ENCODE assay signal across 25 mouse cellular contexts in genomic region chr1:89080371-89080770, GRCm38 (mm10). TPM values are rescaled to one million over a fixed set of nuclear protein-coding genes. Genes with fewer than 3 reads are reported as not detected.
A peak's percentile ranks its signal among the peaks of the same experiment; 100 is the strongest.
DNase-seq lines count a peak whose midpoint lies in the region; ATAC-seq and TF ChIP-seq lines count a peak whose summit lies in the region.
"Had no signal": no experiment of that assay in that cellular context is flagged by ENCODE, and none has a peak within 500 bp of the region (broad histone marks: within the 10 kb centered on the region; RNA-seq: fewer than 3 reads in every experiment).

No protein-coding gene starts in this region.

- no peak for ATAC-seq in heart, embryonic 13.5 days (ENCODE audit: extremely low read depth, insufficient number of reproducible peaks, low FRiP score, low TSS enrichment)
- ATAC-seq: forebrain, embryonic 14.5 days; forebrain, postnatal 0 days; hindbrain, postnatal 0 days; inflammation-experienced regulatory T-cells, adult 6 months had no signal

- 77% methylated on average over 8 of the region's 8 CpGs for WGBS in heart, embryonic 13.5 days
- 67% methylated on average over 8 of the region's 8 CpGs for WGBS in kidney, adult 2 months

- H3K4me2 ChIP-seq in heart, embryonic 13.5 days, result no peak overlapping the region
- H3K4me2 ChIP-seq: embryonic facial prominence, embryonic 12.5 days; embryonic facial prominence, embryonic 15.5 days had no signal

- DNase-seq in heart, adult 18-20 months, result no peak
- DNase-seq in kidney, adult 2 months, result no peak
- DNase-seq in kidney, adult 8-10 months, result no peak
- peak; percentile 2 for DNase-seq in urinary bladder, postnatal 14 days (ENCODE audit: low spot score)
- DNase-seq in urinary bladder, adult 2 months (ENCODE audit: low spot score), result no peak
- no peak for DNase-seq in adipocyte (ENCODE audit: low spot score)
- DNase-seq: B cell, adult 2 months; cerebellum, adult 11 months; cerebellum, adult 2 months; cerebellum, adult 9-11 months; cerebellum, postnatal 25 days; forebrain, postnatal 0 days; gastrocnemius, adult 2 months; gastrocnemius, postnatal 14 days had no signal

- H3K9ac ChIP-seq in heart, embryonic 13.5 days, result 0 out of 2 replicates have a peak overlapping the region, but pooled peaks have one; percentile 33
- H3K9ac ChIP-seq: embryonic facial prominence, embryonic 12.5 days; embryonic facial prominence, embryonic 15.5 days; forebrain, postnatal 0 days had no signal

- TF ChIP-seq POLR2A in kidney, adult 2 months (IDR thresholded peaks at IDR 0.05; ENCODE audit: low read depth, low read length), result no peak

- no peak overlapping the region for H3K27ac ChIP-seq in heart, embryonic 13.5 days (replicated peaks)
- H3K27ac ChIP-seq in kidney, adult 2 months (ENCODE audit: insufficient read depth, low read depth, low read length), result peak overlapping the region; percentile 33
- H3K27ac ChIP-seq: embryonic facial prominence, embryonic 12.5 days; embryonic facial prominence, embryonic 15.5 days; gastrocnemius, adult 2 months; heart, adult 2 months; heart, embryonic 10.5 days; hindbrain, postnatal 0 days had no signal

- H3K4me1 ChIP-seq in heart, embryonic 13.5 days, result peaks cover 75% of the 10 kb centered on the region
- peaks cover 31% of the 10 kb centered on the region for H3K4me1 ChIP-seq in kidney, adult 2 months (ENCODE audit: control insufficient read depth, insufficient read depth, low read length)

- no peaks in the 10 kb centered on the region for H3K9me3 ChIP-seq in heart, embryonic 13.5 days
- H3K9me3 ChIP-seq: embryonic facial prominence, embryonic 12.5 days; embryonic facial prominence, embryonic 15.5 days; heart, embryonic 10.5 days had no signal

- H3K36me3 ChIP-seq in heart, embryonic 13.5 days, result peaks cover 4% of the 10 kb centered on the region; the same call in 1 of the 2 replicates
- no peaks in the 10 kb centered on the region for H3K36me3 ChIP-seq in kidney, adult 2 months (ENCODE audit: control insufficient read depth, insufficient read depth, low read length)
- H3K36me3 ChIP-seq: G1E had no signal

- no peaks in the 10 kb centered on the region for H3K27me3 ChIP-seq in heart, embryonic 13.5 days (replicated peaks)
- no peaks in the 10 kb centered on the region for H3K27me3 ChIP-seq in kidney, adult 2 months (replicated peaks; ENCODE audit: control insufficient read depth, insufficient read depth, low read length)
- H3K27me3 ChIP-seq: CH12.LX; embryonic facial prominence, embryonic 12.5 days; embryonic facial prominence, embryonic 15.5 days; Patski had no signal

- TF ChIP-seq CTCF in kidney, adult 2 months (conservative IDR thresholded peaks at IDR 0.05; ENCODE audit: insufficient read depth, insufficient read length, low read depth, low read length), result no peak

- H3K4me3 ChIP-seq in heart, embryonic 13.5 days, result no peak overlapping the region
- H3K4me3 ChIP-seq in kidney, adult 2 months (ENCODE audit: insufficient read depth, low read depth, low read length), result no peak overlapping the region
- H3K4me3 ChIP-seq: embryonic facial prominence, embryonic 12.5 days; embryonic facial prominence, embryonic 15.5 days; gastrocnemius, adult 2 months; heart, adult 2 months; heart, embryonic 10.5 days had no signal

RNA-seq across cellular contexts. Expression of gene Sh3bp4, which starts 10.2 kb away (rescaled TPM):
- polyA plus RNA-seq in heart, embryonic 13.5 days (2015; fragmentation: Nextera tagmentation; extraction: Ambion mirVana), result 19.2 and 19.6 TPM in 2 replicates
- 10 to 100 TPM; 11.2 TPM for total RNA-seq in heart, adult 18-20 months (2021)
- polyA plus RNA-seq in kidney, adult 2 months (2012; rRNA removed), result 14.8 and 18.1 TPM in 2 replicates
- 11.4 and 12.0 TPM in 2 replicates for polyA plus RNA-seq in urinary bladder, adult 2 months (2012; rRNA removed)
- total RNA-seq: CH12.LX, G1E had no signal
- polyA plus RNA-seq: G1E had no signal
